Mouse (Mus musculus): ENCODE results near the gene Mfap4.

DNA sequence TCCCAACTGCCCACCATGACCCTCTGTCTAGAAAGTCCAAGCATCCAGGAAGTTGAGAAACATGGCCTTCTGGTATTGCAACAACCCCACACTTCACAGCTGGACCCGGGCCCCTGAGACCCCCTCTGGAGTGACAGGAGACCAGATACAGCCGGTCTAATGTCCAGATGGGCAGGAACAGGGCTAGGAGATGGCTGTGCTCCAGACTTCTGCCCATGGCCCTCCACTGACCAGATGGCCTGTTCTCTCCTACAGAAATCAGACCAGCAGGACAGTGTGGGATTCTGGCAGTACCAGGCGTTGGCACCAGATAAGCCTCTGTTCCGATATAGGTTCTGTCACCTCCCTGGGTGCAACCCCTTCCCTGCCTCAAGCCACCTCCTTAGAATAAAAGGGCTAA, 16.7 kb upstream of the Mfap4 start:
- TF ChIP-seq POLR2A (IDR thresholded peaks at IDR 0.05; ENCODE audit: borderline replicate concordance, low read depth, low read length) (no peak), CTCF (IDR thresholded peaks at IDR 0.05; ENCODE audit: low read depth, low read length) (no peak)

All from bone marrow macrophage, adult 2 months (primary cell).